Mouse (Mus musculus) lung, postnatal 0 days (tissue): ENCODE measurements around the gene Vmn2r62.
"Not testable (repeated sequence)": the region's sequence is repeated elsewhere in the genome, so short reads cannot be mapped to it uniquely, and the experiment has no call there.

Experiments used
- CTCF ChIP-seq: IDR thresholded peaks from 2 replicates; pipeline ENCODE4 v1.5.1; 2016; ENCODE audit warnings: antibody characterized with exemption, mild to moderate bottlenecking
- EP300 ChIP-seq: IDR thresholded peaks from 2 replicates; pipeline ENCODE4 v1.6.1; 2016; ENCODE audit warnings: antibody characterized with exemption, mild to moderate bottlenecking, control low read depth

- not testable (repeated sequence) for TF ChIP-seq CTCF, EP300
Observed at GRCm38 (mm10) chr7:42793425-42793824, at the start of gene Vmn2r62.
